Mouse (Mus musculus): Measurements from ENCODE around the gene Fthl17f. TPM values are rescaled to one million over a fixed set of nuclear protein-coding genes. Genes with fewer than 3 reads are reported as not detected.
"Not testable (repeated sequence)": the region's sequence is repeated elsewhere in the genome, so short reads cannot be mapped to it uniquely, and the experiment has no call there.

Fthl17f gene
- polyA plus RNA-seq (2012; ENCODE audit: insufficient read depth, insufficient read length, missing spikeins): not detected in 2 replicates

GRCm38 (mm10) chrX:9062715-9063114, at the start of gene Fthl17f:
TSS of gene Fthl17f (plus strand) at chrX:9063015.
- not testable (repeated sequence) for H3K4me3 ChIP-seq (ENCODE audit: insufficient read depth, low read depth, low read length); H3K27ac ChIP-seq (replicated peaks; ENCODE audit: low read depth, low read length); H3K4me1 ChIP-seq (ENCODE audit: control insufficient read depth, insufficient read depth, insufficient read length, low read length)

DNA sequence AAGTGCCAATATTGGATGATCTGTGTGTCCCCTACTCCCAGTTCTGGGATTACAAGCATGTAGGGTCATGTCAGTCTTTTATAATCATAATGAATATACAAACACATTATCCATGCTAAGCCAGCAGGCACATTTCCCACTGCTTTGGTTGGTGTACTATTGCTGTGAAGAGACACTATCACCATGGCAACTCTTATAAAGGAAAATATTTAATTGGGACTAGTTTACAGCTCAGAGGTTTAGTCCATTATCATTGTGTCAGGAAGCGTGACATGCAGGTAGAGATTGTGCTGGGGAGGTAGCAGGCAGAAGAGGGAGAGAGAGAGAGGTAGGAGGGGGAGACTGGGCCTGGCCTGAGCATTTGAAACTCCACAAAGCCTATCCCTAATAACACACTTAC, 46.7 kb upstream of the Fthl17f start:
- no peaks in the 10 kb centered on the region for H3K4me1 ChIP-seq (ENCODE audit: control insufficient read depth, insufficient read depth, insufficient read length, low read length)
- no peak overlapping the region for H3K4me3 ChIP-seq (ENCODE audit: insufficient read depth, low read depth, low read length)
- H3K27ac ChIP-seq (replicated peaks; ENCODE audit: low read depth, low read length): no peak overlapping the region

DNA sequence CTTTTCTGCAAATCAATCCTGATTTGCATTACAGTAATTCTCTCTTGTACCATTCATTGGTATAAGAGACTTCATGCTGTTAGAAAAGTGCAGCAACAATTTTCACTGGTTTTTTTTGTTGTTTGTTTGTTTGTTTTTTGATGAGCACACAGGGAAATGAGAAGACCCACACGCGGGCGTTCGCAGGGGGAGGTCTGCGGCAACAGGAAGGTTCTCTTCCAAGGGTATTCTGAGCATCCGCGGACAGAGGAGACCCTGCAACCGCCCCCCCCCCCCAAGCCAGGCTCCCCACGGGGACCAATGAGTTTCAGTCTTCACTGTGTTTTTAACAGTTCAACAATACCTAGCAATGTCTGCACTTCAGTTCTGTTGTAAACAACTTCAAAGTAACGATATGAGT, 43.3 kb upstream of the Fthl17f start:
- H3K4me1 ChIP-seq (ENCODE audit: control insufficient read depth, insufficient read depth, insufficient read length, low read length): no peaks in the 10 kb centered on the region
- H3K27ac ChIP-seq (replicated peaks; ENCODE audit: low read depth, low read length): no peak overlapping the region
- H3K4me3 ChIP-seq (ENCODE audit: insufficient read depth, low read depth, low read length): no peak overlapping the region

DNA sequence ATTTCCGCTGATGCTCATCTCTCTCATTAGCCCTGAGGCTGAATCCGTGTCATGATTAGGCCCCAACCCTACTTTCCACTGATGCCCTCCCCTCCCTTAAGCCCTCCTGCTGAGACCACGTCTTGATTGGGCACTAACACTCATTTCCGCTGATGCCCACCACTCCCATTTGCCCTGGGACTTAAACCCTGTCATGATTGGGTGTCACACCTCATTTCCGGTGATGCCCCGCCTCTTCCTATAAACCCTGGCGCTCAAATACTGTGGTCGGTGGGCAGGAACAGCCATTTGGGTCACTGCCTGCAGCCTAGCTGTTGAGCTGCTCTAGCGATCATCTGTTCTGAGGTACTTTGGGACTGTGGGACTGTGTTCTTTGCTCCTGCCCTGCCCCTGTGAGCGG, 29.6 kb upstream of the Fthl17f start, which contains the start of gene Fthl17e:
Gene Fthl17e, plus strand, starts transcription at position 301 of the 400 bp plus-strand sequence.
- H3K4me3 ChIP-seq (ENCODE audit: insufficient read depth, low read depth, low read length); H3K4me1 ChIP-seq (ENCODE audit: control insufficient read depth, insufficient read depth, insufficient read length, low read length); H3K27ac ChIP-seq (replicated peaks; ENCODE audit: low read depth, low read length): not testable (repeated sequence)

GRCm38 (mm10) chrX:9041611-9042010, 21.2 kb upstream of the Fthl17f start:
- not testable (repeated sequence) for H3K4me3 ChIP-seq (ENCODE audit: insufficient read depth, low read depth, low read length); H3K27ac ChIP-seq (replicated peaks; ENCODE audit: low read depth, low read length)

GRCm38 (mm10) chrX:9060952-9061351, 1.9 kb upstream of the Fthl17f start:
- not testable (repeated sequence) for H3K4me3 ChIP-seq (ENCODE audit: insufficient read depth, low read depth, low read length); H3K4me1 ChIP-seq (ENCODE audit: control insufficient read depth, insufficient read depth, insufficient read length, low read length); H3K27ac ChIP-seq (replicated peaks; ENCODE audit: low read depth, low read length)

More at GRCm38 (mm10) chrX:9041611-9042010, 21.2 kb upstream of the Fthl17f start:
- not testable (repeated sequence) for H3K4me1 ChIP-seq (ENCODE audit: control insufficient read depth, insufficient read depth, insufficient read length, low read length)

- Histone ChIP-seq H3K27ac (replicated peaks; ENCODE audit: low read depth, low read length) (no peak overlapping the region), H3K4me3 (ENCODE audit: insufficient read depth, low read depth, low read length) (no peak overlapping the region), H3K4me1 (ENCODE audit: control insufficient read depth, insufficient read depth, insufficient read length, low read length) (no peaks in the 10 kb centered on the region)
Observed at GRCm38 (mm10) chrX:9062101-9062500, 714 bp upstream of the Fthl17f start.

GRCm38 (mm10) chrX:9077699-9078098, 14.9 kb downstream of the Fthl17f start:
- H3K27ac ChIP-seq (replicated peaks; ENCODE audit: low read depth, low read length); H3K4me1 ChIP-seq (ENCODE audit: control insufficient read depth, insufficient read depth, insufficient read length, low read length): not testable (repeated sequence)

DNA sequence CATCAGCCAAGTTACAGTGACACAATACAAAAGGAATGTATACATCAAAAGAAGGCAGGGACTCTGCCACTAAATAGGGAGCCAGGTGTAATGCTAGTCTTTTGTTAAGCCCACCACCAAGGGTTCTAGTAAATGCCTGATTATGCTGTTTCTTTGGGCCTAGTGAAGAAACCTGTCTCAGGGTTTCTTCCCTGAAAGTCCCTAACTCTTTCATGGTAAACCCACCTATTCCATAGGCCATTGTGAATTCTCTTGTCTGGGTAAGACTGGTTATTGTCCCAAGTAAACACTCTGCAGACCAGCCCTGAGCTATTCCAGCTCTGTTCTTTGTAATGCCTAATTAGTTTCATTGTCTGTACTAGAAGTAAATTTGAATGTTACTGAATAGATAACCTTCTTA, 32.3 kb downstream of the Fthl17f start:
- H3K4me1 ChIP-seq (ENCODE audit: control insufficient read depth, insufficient read depth, insufficient read length, low read length); H3K27ac ChIP-seq (replicated peaks; ENCODE audit: low read depth, low read length); H3K4me3 ChIP-seq (ENCODE audit: insufficient read depth, low read depth, low read length): not testable (repeated sequence)

More at GRCm38 (mm10) chrX:9077699-9078098, 14.9 kb downstream of the Fthl17f start:
- not testable (repeated sequence) for H3K4me3 ChIP-seq (ENCODE audit: insufficient read depth, low read depth, low read length)

DNA sequence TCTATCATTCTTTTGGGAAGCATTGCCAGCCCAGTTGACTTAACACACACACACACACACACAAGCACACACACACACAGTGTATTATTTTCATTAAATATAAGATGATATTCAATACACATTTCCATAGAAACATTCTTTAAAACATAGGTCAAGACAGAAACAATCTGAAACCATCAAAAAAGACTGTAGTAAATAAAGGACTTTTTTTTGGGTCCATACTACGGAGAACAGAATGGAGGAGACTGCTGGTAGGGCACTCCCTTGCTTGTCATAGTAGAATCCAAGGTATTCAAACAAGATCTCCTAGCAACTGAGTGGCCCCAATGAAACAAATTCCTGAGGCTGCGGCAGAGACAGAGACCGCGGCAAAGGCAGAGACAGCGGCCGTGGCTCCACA, 41.4 kb downstream of the Fthl17f start, which contains the start of gene 4930402K13Rik:
Gene 4930402K13Rik, plus strand, starts transcription at position 301 of the 400 bp plus-strand sequence.
- H3K27ac ChIP-seq (replicated peaks; ENCODE audit: low read depth, low read length): no peak within 1 kb of the TSS
- no peak within 1 kb of the TSS for H3K4me3 ChIP-seq (ENCODE audit: insufficient read depth, low read depth, low read length)
- no peaks in the 10 kb centered on the region for H3K4me1 ChIP-seq (ENCODE audit: control insufficient read depth, insufficient read depth, insufficient read length, low read length)

DNA sequence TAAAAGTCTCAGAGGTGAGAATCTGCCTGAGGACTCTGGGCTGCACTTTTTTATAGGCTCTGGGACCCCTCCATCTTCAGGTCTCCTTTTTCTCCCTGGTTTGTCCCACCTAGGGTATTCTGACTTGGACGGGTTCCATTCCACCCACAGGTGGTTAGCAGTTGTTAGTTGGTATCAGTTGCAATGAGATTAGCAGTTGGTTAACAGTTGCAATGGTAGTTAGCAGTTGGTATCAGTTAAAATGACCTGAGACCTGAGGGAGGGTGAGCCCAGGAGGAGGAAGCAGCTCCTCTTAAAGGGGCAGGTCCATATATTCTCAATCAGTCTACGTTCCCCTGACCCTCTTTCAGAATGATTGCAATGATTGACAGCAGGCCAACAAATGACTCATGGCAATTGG, 47.6 kb downstream of the Fthl17f start:
- Histone ChIP-seq H3K4me3 (ENCODE audit: insufficient read depth, low read depth, low read length) (no peak overlapping the region), H3K4me1 (ENCODE audit: control insufficient read depth, insufficient read depth, insufficient read length, low read length) (no peaks in the 10 kb centered on the region), H3K27ac (replicated peaks; ENCODE audit: low read depth, low read length) (no peak overlapping the region)

Other genes starting within 250 kb of the Fthl17f start
- gene Gm6592, start 219.0 kb upstream of the Fthl17f start, polyA plus RNA-seq (2012; ENCODE audit: insufficient read depth, insufficient read length, missing spikeins): not detected in 2 replicates
- gene Gm5751, start 188.8 kb upstream of the Fthl17f start, polyA plus RNA-seq (2012; ENCODE audit: insufficient read depth, insufficient read length, missing spikeins): not detected in 2 replicates
- gene B630019K06Rik, start 170.6 kb upstream of the Fthl17f start, polyA plus RNA-seq (2012; ENCODE audit: insufficient read depth, insufficient read length, missing spikeins): 0.52 TPM in 1 of 2 replicates, not detected in the other
- gene Fthl17b, start 100.0 kb upstream of the Fthl17f start, polyA plus RNA-seq (2012; ENCODE audit: insufficient read depth, insufficient read length, missing spikeins): not detected in 2 replicates
- not detected in 2 replicates for gene Fthl17c, start 86.5 kb upstream of the Fthl17f start, polyA plus RNA-seq (2012; ENCODE audit: insufficient read depth, insufficient read length, missing spikeins)
- not detected in 2 replicates for gene Fthl17d, start 76.3 kb upstream of the Fthl17f start, polyA plus RNA-seq (2012; ENCODE audit: insufficient read depth, insufficient read length, missing spikeins)
- not detected in 2 replicates for gene Fthl17e, start 29.5 kb upstream of the Fthl17f start, polyA plus RNA-seq (2012; ENCODE audit: insufficient read depth, insufficient read length, missing spikeins)
- not detected in 2 replicates for gene 4930402K13Rik, start 41.5 kb downstream of the Fthl17f start, polyA plus RNA-seq (2012; ENCODE audit: insufficient read depth, insufficient read length, missing spikeins)
- 0.36 TPM in 1 of 2 replicates, not detected in the other for gene Lancl3, start 136.9 kb downstream of the Fthl17f start, polyA plus RNA-seq (2012; ENCODE audit: insufficient read depth, insufficient read length, missing spikeins)
- gene Gm14862, start 193.9 kb downstream of the Fthl17f start, polyA plus RNA-seq (2012; ENCODE audit: insufficient read depth, insufficient read length, missing spikeins): not detected in 2 replicates
- gene Xk, start 209.7 kb downstream of the Fthl17f start, polyA plus RNA-seq (2012; ENCODE audit: insufficient read depth, insufficient read length, missing spikeins): 1.1 and 1.6 TPM in 2 replicates
- gene H2al1m, start 220.7 kb downstream of the Fthl17f start, polyA plus RNA-seq (2012; ENCODE audit: insufficient read depth, insufficient read length, missing spikeins): not detected in 2 replicates

Measured in brown adipose tissue, adult 24 weeks (tissue).